Mouse (Mus musculus): ENCODE data around the gene Bmp2k.
A peak's percentile ranks its signal among the peaks of the same experiment; 100 is the strongest.

Bmp2k gene

GRCm38 (mm10) chr5:96973714-96974113, 23.8 kb upstream of the Bmp2k start:
- DNase-seq = no peak

GRCm38 (mm10) chr5:96974661-96975060, 22.8 kb upstream of the Bmp2k start:
- DNase-seq = no peak

GRCm38 (mm10) chr5:96975112-96975511, 22.4 kb upstream of the Bmp2k start:
- DNase-seq = no peak

DNA sequence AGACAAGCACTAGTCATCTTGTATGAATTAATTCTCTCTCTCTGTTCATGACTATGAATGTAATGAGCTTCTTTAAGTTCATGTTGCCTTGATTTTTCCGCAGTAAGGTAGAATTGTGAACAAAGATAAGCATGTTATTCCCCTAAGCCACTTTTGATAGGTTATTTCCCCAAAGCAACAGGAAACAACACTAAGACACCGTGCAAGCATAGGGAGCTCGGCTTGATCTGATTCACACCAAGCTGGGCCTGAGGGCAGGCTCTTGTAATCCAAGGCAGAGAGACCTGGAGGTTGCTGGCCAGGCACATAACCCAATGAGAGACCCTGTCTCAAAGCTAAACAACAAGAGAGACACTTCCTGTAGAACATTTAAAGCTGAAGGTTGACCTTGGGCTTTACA, 21.3 kb upstream of the Bmp2k start:
- no peak for DNase-seq

DNA sequence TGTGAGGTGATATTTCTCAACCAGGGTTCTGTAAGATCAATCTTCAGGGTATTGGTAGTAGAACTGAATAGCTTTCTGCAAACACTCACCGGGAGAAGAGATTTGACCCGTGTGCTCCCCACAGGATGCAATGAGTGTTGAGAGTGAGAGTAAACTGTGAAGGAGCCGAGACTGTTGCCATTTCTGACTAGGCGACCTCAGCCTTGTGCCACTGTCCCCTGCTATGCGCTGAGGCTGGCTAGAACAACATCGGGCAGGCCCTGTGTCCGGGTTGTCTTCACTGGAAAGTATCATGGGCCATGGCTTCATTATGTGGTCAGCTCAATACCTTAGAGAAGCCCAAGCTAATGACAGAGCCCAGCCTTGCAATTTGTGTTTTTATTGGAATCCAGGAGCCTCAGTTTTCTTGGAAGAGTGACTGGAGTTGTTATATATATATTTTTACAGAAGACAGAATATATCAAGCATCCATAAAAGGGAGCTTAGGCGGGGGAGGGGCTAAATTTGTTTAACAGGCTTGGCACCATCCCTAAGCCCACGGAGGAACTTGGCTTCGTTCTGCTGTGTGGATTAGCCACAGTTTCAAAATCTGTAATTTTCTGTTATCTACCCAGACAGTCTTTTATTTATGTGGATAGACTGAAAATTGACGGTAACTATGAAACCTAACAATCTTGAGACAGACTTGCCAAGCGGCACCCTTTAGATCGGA, 18.0 kb upstream of the Bmp2k start:
- DNase-seq = no peak

DNA sequence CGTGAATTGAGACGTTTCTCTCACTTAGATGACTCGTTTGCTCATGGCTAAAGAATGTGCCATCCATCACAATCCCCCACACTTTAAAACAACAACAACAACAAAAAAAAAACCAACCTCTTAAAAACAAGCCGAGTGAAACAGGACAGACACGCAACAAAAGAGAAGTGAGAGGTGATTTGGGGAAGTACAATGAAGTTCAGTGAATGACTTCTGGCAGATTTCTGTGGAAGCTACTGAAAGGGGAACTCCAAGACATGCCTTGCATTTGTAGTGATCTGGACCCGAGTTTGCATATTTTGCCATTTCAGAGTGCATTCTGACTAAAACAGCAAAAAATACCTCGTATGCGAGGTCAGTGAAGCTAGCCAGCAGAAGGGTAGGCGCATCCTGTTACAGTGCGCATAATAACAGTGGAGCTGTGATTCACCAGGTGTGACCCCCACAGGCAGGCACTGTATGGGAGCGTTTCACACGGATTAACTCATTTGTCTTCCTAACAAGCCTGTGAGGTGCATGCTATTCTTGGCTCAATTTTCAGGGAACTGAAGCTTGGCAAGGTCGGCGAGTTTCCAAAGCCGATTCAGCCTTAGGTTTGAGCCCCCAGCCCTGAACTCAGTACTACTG, 17.4 kb upstream of the Bmp2k start:
- DNase-seq = no peak

DNA sequence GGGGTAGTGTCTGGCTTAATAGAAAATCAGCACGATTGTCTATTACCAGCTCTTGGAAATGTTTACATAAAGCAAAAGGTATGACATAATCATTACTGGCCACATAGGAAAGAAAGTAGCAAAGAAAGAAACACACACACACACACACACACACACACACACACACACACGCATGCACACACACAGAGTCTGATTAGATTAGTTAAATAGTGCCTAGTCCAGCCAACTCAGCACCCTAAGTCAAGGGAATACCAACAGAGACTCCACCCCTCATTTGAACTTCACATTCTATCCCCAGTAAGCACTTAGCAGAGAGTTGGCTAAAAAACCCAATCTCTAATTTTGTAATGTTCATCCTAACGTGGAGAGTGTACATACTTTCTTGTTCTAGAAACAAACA, 15.5 kb upstream of the Bmp2k start:
- no peak for DNase-seq

DNA sequence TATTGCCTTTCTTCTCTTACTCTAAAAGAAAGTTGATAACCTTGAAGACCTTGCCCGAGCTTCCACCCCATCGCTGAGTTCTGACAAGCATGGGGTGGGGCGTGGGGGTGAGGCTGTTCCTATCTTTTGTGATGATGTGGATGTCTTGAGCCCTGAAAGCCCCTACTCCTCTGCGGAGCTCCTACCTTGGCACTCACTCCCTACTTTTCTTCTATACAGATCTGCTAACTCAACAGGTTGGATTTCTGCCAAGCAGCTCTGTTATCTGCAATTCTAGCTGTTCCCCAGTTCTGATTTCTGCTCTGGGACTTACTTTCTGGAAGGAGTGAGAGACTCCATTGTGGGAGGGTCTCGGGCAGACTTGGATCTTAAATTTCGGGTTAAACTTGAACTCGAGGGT, 14.3 kb upstream of the Bmp2k start:
- DNase-seq = no peak

GRCm38 (mm10) chr5:96986850-96987249, 10.6 kb upstream of the Bmp2k start:
- DNase-seq = no peak

DNA sequence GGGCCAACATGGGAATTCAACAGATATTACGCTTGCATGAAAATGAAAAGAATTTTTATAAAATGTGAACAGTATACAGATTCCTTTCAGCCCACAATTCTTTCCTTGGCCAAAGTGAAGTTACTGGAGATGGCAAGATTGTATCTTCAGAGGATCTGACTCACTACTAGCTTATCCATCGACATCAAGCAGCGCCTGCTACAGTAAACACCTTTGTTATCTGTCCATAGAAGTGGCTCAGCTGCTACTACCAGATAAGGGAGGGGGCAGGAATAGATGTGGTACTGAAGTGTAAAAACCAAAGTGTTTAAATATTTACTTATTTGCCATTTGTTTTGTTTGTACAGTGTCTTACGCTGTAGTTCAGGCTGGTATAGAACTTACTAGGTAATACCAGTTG, 8.6 kb upstream of the Bmp2k start:
- no peak for DNase-seq

- no peak for DNase-seq
Measured at GRCm38 (mm10) chr5:96991156-96991555, 6.3 kb upstream of the Bmp2k start.

- no peak for DNase-seq
Measured at GRCm38 (mm10) chr5:96992651-96993050, 4.8 kb upstream of the Bmp2k start.

- DNase-seq = no peak
Measured at GRCm38 (mm10) chr5:96993057-96993456, 4.4 kb upstream of the Bmp2k start.

DNA sequence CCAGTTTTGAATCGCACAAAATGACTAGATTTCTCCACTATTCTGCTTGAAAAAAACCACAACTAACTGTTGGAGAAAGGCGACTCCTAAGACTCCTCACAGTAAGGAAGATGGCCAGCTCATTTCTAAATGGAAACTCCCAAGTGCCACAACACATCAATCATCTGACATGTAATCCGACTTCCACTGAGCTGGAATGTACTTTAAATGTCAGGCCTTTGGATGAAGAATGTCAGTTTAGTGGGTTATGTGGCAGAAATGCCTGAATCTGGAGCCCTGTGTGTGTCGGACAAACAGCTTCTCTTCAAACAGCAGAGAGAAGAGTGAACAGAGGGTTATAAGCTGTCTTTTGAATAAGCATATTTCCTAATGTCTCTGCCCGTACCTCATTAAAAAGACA, 1.7 kb upstream of the Bmp2k start:
- DNase-seq = no peak

DNA sequence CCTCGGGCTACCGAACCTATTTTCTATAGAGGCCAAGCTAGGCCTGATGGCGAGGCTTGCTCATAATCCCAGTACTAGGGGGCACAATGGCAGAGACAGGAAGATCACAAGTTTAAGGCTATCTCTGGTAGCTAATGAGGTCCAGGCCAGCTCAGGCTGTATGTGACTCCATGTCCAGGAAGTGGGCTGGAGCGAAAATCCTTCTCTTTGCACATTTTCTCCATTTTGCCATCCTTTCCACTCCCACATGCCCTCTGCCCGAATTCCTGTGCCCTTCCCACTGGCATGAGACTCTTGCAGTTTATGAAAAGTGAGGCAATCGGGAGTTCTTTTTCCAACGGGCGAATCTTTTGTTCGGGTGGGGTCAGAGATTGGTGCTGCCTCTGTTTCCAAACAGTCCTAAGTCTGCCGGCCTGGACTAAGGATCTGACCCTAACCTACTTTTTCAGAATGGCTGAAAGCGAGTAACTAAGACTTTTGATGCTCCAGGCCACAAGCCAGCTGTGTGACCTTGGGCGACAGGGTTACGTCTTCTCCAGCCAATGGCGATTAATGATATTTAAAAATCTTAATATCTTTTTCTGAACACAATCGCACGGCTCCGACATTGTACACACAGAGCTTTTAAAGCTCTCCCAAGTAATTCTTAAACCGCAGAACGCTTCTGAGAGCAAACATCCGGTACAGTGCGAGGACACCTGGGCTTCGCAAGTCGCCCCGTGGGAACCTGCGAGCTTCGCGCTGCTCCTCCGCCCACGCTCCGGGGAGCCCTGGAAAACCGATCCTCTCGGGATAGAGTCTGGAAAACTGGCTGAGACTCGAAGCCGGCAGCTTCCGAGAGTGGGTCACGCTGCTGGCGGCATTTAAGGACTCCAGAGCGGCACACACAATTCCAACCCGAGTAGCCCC, 834 bp upstream of the Bmp2k start:
- DNase-seq = peak; percentile 30

DNA sequence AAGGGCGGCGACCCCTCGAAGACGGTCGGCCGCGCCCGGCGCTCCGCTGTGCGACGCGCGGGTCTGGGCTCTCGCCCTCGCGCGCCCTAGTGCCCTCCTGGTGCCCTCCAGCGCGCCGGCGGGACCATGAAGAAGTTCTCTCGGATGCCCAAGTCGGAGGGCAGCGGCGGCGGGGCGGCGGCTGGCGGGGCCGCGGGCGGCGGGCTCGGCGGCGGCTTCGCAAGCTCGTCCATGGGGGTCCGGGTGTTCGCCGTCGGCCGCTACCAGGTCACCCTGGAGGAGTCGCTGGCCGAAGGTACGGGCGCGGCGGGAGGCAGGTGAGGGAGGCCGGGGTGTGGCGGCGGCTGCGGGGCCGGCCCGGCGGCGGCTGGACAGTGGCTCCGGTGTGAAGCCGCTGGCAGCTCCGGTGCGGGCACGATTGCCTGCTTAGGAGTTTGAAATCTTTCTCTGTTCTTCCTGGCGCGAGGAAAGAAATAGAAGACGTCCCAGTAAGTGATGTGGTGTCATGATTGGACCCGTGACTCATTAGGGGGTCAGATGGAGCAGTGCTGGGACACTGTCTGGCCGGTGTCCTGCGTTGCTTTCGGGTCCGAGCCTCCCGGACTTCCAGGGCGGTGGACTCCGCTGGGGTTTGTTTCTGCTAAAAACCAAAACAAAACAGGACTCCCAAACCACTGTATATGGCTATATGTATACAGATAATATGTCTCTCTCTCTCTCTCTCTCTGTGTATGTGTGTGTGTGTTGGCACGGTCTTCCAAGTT, 495 bp downstream of the Bmp2k start:
- DNase-seq = peak; percentile 69

DNA sequence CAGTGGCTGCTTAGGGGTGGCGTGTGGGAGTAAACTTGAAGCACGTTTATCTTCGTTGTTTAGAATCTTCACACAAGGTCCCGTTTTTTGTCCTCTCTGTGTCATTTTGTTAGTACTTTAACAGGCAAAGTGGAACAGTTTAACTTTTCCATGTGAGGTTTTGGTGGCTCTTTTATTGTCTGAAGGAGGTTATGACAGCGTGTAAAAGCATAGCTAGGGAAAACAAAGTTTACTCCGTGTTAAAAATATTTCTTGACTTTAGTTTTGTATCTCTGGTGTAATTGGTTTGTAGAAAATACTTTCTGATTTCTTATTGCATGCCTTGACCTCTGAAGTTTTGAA, 1.0 kb downstream of the Bmp2k start:
- no peak for DNase-seq

DNA sequence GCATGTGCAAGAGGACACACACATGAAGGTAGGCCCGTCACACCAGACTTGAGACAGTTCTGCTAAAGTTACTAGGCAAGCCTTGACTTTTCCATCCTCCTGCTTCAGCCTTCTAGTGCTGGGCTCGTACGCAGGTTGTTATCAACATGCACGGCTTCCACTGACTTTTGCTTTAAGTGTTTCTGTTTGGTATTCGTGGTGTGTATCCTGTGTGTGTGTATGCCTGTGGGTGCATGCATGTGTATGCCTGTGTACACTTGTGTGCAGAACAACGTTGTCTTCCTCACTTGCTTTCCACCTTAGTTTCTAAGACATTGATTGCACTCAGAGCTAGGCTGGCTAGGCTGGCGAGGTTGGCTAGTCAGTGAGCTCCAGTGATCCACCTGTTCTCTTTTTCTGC, 2.1 kb downstream of the Bmp2k start:
- no peak for DNase-seq

GRCm38 (mm10) chr5:97000524-97000923, 3.0 kb downstream of the Bmp2k start:
- DNase-seq = no peak

GRCm38 (mm10) chr5:97001153-97001552, 3.7 kb downstream of the Bmp2k start:
- DNase-seq = no peak

DNA sequence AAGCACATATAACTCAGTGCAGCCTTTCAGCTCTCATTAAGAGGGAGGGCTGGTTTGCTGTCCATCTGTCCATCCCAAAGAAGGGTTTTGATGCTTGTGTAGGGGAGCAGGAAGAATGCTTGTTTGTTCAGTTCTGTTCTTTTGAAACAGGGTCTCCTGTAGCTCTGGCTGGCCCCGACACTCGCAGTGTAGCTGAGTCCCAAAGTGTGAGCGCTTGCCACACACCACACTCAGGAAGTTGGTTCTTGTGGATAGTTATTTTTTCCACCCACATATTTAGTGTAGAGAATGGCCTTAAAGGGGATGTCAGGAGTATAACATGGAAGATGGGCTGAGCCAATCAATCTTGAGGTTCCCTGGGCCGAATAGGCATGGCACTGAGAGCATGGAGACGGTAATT, 4.1 kb downstream of the Bmp2k start:
- no peak for DNase-seq

- DNase-seq = no peak
Measured at GRCm38 (mm10) chr5:97002336-97002735, 4.8 kb downstream of the Bmp2k start.

- no peak for DNase-seq
Measured at GRCm38 (mm10) chr5:97002937-97003336, 5.4 kb downstream of the Bmp2k start.
